Mouse (Mus musculus) heart, adult 9 months (tissue): ENCODE results near the gene Hist1h2ak.
"Not testable (repeated sequence)": the region's sequence is repeated elsewhere in the genome, so short reads cannot be mapped to it uniquely, and the experiment has no call there.

Experiments
- DNase-seq, 2 experiments: peaks; one replicate each; pipeline ENCODE4 v3.0.0; 2022; ENCODE audit warnings: low spot score in 2 of 2

The Hist1h2ak gene

DNA sequence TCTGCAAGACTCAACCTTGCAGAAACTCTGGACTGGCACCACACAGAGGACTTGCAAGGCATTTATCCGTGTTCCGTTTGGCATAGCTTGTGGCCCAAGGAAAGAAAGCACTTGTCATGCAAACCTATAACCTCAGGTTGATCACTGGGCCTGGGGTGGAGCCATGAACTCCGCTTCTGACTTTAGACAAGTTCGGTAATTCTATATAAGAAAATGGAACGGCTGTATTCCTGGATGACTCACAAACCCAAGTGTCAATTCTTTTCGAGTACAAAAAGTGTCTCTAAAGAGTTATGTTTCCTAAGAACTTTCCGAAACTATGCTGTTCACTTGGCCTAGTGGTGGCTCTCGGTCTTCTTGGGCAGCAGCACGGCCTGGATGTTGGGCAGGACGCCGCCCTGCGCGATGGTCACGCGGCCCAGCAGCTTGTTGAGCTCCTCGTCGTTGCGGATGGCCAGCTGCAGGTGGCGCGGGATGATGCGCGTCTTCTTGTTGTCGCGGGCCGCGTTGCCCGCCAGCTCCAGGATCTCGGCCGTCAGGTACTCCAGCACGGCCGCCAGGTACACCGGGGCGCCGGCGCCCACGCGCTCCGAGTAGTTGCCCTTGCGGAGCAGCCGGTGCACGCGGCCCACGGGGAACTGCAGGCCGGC is 32.4 kb downstream of the Hist1h2ak start:
- not testable (repeated sequence) for DNase-seq

- DNase-seq: no peak
Measured at GRCm38 (mm10) chr13:21718381-21719080, 35.1 kb downstream of the Hist1h2ak start.

GRCm38 (mm10) chr13:21717397-21718357 is 36.0 kb downstream of the Hist1h2ak start, which contains the start of gene Hist1h3h:
Hist1h3h (plus strand) TSS chr13:21717659.
- DNase-seq: peak; percentile 79 to 89

GRCm38 (mm10) chr13:21716540-21717391 is 36.9 kb downstream of the Hist1h2ak start:
- peak; percentile 19 to 41 for DNase-seq

GRCm38 (mm10) chr13:21715864-21716539 is 37.6 kb downstream of the Hist1h2ak start, which contains the start of the genes Hist1h2bl and Hist1h2ai:
Hist1h2bl (minus strand) TSS chr13:21716143.
Hist1h2ai (plus strand) TSS chr13:21716422.
- DNase-seq: peak; percentile 82 to 91

GRCm38 (mm10) chr13:21715131-21715863 is 38.3 kb downstream of the Hist1h2ak start:
- no peak for DNase-seq

DNA sequence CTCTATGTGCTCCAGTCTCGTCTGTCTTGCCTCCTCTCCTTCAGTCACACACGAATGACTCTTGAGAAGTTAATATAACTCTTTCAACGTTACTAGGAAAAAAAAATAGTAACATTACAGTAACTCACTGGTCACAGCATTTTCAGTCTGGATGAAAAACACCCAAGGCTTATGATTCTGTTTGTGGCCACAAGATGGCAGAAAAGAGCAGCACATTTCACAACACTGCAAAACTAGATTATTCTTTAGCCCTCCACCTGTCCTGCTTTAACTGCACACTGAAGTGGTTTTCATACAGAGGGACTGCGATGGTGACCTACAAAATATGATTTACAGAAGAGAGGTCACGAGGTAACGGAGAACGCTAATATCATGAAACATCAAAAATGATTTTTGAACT is 38.9 kb downstream of the Hist1h2ak start:
- DNase-seq: peak; percentile 23 to 65

GRCm38 (mm10) chr13:21711698-21712097 is 41.9 kb downstream of the Hist1h2ak start:
- DNase-seq: no peak

DNA sequence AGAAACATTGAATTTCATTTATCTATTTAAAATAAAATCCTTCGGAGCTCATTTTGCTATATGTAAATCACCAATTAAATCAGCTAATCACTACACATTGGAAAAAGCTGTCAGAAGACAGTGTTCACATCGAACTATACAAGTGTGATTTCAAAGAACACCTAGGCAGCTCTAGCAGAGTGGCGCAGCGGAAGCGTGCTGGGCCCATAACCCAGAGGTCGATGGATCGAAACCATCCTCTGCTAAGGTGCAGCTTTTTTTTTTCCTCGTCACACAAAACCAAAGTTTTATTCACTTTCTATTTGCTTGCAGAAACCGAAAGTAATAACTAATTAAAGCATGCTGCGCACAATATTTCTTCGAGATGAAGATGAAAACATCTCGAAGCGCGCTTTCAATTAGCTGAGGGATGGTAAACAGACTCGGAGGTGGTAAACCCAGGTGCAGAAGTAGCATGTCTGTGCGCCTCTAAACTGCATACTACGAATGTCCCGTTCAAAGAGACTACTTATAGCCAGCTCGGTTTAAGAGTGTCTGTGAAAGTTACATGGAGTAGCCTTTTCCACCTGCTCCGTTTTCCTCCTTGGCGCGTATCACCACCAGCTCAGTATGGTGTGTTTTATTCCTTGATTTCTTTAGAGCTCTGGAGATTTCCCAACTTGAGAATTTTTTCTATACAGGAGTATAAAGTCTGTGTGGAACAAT is 42.7 kb downstream of the Hist1h2ak start:
- DNase-seq: peak; percentile 56 to 83

- DNase-seq: peak; percentile 76 to 88
Measured at GRCm38 (mm10) chr13:21710031-21710711, 43.5 kb downstream of the Hist1h2ak start.

DNA sequence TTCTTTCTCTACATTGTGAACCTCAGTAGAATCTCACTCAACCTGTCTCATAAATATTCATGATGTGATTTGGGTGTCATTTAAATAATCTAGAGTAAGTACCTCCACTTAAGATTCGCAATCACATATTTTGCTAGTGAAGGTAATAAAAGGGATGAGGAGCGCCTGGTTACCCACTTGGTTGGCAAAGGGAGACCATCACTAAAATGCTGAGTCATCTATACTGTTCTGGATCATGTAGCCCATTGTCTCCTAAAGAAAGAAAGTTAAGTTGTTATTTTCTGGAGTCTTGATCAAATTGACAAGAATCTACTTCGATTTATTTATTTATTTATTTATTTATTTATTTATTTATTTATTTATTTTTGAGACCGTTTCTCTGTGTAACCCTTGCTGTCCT is 47.0 kb downstream of the Hist1h2ak start:
- DNase-seq: no peak
